Mouse (Mus musculus) lung, postnatal 0 days (tissue): Measurements from ENCODE around the gene Ptpn20.

ENCODE experiments used
- CTCF ChIP-seq: IDR thresholded peaks from 2 replicates; pipeline ENCODE4 v1.5.1; 2016; ENCODE audit warnings: antibody characterized with exemption, mild to moderate bottlenecking
- EP300 ChIP-seq: IDR thresholded peaks from 2 replicates; pipeline ENCODE4 v1.6.1; 2016; ENCODE audit warnings: antibody characterized with exemption, mild to moderate bottlenecking, control low read depth

GRCm38 (mm10) chr14:33625036-33625435 lies 36.0 kb downstream of the Ptpn20 start:
- TF ChIP-seq CTCF (no peak), EP300 (no peak)
